Mouse (Mus musculus): ENCODE measurements around the gene Haspin.

Haspin gene

GRCm38 (mm10) chr11:73087700-73088480 is 50.2 kb downstream of the Haspin start:
- WGBS, result 46% methylated on average over 6 of the region's 6 CpGs
